Mouse (Mus musculus) cerebellum, adult 11 months (tissue): ENCODE measurements around the gene Ldlrap1.

ENCODE experiments used
- DNase-seq: peaks from one replicate; pipeline ENCODE4 v3.0.0; 2022

Ldlrap1 gene

DNA sequence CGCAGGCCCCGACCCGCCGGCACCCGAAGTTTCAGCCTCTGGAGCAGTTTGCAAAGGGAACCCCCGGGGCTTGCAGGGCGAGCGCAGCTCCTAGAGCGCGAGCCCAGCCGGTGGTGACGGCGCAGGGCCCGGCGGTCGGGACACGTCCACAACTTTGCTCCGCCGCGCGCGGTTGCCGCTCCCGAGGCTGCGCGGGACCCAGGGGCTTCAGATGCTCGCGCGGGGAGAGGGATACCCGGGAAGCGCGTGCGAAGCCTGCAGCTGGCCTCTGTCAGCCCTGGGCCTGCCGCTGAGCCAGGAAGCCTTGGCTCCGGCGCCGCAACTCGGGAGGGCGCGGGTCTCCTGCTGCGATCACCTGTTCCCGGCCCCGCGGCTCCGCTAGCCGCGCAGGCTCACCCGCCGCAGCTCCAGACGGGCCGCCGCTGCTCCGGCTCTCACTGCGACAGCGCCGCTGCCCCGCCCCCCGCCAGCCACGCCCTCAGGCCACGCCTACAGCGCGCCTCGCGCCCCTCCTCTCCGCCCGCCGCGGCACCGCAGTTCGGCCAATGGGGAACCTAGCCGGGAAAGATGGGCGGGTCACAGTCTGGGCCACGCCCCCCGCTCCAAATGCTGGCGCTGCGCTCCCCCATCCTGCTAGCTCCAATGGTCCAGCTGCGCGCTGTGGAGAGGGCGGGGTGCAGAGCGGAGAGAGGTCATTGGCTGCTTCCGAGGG, 63.8 kb downstream of the Ldlrap1 start, which contains the start of gene Man1c1:
Gene Man1c1, minus strand, starts transcription at position 456 of the 712 bp plus-strand sequence.
- peak; percentile 99 for DNase-seq

DNA sequence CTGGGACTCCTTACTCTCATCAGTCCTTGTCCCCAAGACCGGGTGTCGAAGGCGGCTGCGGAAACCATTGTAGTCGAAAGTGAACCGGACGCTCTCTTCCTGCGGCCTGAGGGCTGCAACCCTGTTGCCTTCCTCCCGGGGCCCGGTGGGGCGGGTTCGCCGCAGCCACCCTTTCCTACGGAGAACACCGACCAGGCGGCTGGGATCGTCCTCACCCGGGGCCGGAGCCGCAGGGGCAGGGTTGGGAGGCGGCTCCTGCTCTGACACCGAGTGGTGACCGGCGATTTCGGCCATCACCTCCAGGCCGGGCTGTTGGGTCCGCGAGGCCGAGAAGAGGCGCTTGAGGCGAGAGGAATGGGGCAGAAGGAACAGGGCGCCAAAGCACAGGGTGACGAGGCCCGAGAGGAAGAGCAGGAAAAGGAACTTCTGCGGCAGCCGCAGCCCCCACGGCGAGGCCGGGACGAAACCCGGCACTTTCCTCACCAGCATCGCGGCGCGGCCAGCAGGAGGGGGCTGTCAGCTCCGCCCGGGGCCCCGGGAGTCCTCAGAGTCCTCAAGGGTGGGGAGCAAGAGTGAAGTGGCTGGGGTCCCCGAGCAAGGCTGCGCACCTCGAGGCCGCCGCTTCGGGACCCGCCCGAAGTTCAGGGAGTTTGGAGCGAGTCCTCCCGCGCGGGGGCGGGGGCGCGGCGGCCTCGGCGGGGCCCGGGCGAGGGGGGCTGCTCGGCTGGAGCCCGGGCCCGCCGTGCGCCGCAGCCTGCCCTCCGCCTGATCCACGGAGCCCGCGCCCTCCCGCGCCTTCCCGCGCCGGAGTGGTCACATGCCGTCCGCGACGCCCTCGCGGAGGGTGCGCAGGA, 64.6 kb downstream of the Ldlrap1 start:
- DNase-seq: peak; percentile 57

DNA sequence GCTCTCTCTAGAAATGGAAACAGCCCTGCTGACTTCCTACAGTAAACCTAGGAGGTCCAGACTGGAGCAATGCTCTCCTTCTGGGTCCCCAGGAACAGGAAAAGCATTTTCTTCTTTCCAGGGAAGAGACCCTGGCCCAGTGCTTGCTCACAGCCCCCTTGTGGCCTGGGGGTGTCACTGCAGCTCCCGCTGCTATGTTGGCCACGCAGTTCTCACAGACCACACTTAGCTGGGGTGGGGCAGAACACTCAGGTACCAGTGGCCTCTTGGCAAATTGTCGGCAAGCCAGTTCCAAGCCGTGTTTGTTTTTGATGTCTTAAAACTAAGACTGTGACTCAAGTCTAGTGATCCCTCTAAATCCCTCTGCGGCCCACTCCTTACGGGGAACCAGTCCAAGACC, 65.9 kb downstream of the Ldlrap1 start:
- peak; percentile 78 for DNase-seq

GRCm38 (mm10) chr4:134700911-134701310, 66.9 kb downstream of the Ldlrap1 start:
- no peak for DNase-seq

DNA sequence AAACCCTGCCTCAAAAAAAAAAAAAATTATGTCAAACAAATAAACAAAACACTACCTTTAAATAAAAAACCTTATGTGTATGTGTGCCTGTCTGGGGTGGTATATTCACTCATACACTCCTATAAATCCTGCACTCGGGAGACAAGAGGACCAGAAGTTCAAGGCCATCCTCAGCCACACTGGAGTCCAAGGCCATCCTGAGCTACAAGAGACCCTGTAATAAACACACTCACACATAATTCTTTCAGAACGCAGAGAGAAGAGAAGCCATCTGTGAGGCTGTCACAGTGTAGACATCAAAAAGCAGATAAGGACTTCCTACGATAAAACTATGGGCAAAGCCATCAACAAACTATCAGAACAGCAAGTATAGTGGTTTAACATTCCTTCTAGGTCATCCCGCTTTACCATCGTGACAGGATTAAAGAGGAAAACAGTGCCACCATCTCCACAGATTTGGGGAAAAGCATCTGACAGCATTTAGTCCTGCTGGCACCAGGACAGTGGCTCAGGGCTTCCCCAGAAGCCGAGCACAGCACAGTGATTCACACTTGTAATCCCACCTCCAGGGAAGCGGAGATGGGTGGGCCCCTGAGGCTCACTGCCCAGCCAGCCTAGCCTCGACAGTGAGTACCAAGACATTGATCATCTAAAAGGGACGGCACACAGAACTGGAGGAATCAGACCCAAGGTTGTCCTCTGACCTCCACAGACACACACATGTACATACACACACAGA, 74.5 kb downstream of the Ldlrap1 start:
- DNase-seq: no peak

DNA sequence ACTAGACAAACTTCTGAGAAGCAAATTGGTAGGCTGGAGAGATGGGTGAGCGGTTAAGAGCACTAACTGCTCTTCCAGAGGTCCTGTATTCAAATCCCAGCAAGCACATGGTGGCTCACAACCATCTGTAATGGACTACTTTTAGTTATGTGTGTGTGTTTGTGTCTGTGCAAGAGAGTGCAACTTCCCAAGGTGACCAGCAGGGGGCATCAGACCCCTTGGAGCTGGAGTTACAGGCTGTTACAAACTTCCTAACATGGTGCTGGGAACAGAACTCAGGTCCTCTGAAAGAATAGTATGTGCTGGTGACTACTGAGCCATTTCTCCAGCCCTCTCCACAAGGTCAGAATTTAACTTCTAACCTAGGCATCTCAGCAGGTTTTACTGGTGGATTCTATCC, 75.4 kb downstream of the Ldlrap1 start:
- no peak for DNase-seq
